Mouse (Mus musculus) cerebellum, adult 11-12 months (tissue): Measurements from ENCODE around the gene Sipa1l3.

Experiments
- DNase-seq: peaks from one replicate; pipeline ENCODE4 v3.0.0; 2022

Gene Sipa1l3

DNA sequence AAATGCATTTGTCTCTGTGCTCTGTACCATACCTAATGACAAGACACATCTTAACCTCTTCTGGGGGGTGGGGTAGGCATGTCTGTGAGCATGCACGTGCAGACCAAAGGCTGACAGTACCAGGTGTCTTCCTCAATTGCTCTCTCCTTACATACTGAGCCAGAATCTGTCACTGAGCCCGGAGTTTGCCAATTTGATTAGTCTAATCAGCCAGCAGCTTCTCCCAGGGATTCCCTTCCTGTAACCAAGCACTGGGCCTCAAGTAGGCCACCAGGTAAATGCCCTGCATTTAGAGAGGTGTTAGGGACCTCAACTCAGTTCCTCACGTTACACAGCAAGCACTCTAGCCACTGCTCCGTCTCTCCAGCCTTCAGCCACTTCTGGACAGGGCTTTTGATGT, 38.3 kb downstream of the Sipa1l3 start:
- peak; percentile 61 for DNase-seq

DNA sequence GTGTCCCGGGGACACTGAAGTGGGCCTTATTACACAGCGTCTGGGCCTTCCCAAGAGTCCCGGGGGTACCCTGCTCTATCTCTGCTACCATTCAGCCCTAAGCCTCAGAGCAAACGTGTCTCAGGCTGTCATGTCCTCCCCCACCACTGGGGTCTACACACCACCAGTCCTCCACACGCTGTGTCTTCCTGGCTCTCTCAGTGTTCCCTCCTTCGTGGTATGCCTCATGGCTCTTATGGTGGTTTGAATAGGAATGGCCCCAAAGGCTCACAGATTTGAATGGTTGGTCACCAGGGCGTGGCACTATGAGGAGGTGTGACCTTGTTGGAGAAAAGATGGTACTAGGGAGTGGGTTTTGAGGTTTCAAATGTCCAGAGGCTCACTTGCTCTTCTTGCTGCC, 43.4 kb downstream of the Sipa1l3 start:
- no peak for DNase-seq

DNA sequence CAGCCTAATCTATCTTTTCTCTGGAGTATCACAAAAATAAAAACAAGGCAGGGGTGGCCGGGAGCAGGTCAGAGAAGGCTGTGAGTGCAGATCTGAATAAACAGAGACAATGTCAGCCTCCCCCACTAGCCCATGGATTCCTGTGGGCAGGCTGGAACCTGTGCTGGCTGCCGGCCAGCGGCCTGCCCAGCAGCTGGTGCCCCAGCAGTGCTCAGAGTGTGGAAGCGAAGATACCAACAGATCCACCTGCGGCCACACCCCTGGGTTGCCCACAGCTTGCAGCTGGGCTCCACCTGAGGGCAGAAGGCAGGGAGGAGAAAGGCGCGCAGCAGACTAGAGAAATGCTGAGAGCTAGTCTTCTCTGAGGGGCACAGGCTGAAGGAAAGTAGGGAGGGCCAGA, 47.1 kb downstream of the Sipa1l3 start:
- DNase-seq = peak; percentile 55

DNA sequence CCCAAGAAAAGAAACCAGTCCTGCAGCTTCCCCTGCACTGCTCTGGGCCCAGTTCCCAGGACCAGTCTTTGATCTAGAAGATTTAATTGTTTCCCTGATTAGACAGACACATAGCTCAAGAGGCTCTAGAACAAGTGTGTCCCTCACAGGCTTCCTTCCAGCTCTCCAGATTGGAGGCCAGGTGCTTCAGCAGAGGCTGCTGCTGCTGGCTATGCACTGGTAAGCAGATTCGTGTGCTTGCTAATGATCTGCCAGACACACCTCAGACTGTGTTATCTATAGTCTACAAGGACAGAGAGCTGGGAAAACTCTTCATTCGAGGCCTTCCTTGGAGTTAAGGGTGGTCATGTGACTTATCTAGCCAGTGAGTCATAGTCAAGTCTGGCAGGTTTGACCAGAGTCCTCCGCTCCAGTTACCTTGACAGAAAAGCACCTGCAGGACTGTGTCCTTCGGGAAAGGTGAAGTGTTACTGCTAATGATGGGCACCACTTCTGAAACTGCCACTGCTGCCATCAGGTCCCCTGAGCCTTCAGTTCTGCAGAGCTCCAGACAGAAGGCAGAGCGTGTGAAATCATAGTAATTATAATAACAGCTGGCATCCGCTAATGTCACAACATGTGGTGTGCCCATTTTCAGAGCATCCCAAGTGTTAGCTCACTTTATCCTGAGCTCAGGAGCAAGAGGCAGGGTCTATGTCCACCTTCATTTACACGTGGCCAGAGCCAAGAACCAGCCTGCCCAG, 48.7 kb downstream of the Sipa1l3 start:
- no peak for DNase-seq

DNA sequence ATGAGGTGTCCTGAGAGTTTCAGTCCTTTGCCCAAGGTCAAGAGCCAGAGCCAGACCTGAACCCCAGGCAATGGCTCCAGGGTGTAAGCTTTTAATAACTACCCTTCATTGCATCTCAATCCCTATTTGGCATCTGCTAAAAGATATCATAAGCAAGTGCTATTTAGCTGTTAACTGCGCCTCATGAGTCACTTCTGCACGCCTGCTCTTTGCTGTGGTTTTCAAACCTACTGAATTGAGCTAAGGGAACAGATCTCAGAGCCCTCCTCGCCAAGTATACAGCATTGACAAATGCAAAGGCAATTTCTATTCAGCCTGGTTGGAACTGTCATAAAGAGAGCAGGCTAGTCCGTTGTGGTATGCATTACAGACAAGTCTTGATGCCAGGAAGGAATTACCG, 49.8 kb downstream of the Sipa1l3 start:
- no peak for DNase-seq

DNA sequence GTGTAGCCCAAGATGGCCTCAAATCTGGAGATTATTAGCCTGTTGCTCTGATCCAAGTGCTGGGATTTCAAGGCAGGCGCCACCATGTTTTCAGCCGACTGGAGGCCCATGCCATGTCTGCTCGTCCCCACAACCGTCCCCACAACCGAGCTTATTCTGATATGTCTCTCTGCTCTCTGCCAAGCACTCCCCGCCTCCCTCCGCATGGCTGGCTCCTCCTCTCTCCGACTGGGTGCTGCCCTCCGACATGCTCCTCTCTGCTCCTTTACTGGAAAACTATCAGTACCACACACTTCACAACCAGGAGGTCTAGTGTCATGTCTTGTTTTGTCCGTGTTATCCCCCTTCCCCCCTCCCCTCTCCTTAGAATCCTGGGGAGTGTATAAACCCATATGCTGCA, 51.9 kb downstream of the Sipa1l3 start:
- DNase-seq = no peak

DNA sequence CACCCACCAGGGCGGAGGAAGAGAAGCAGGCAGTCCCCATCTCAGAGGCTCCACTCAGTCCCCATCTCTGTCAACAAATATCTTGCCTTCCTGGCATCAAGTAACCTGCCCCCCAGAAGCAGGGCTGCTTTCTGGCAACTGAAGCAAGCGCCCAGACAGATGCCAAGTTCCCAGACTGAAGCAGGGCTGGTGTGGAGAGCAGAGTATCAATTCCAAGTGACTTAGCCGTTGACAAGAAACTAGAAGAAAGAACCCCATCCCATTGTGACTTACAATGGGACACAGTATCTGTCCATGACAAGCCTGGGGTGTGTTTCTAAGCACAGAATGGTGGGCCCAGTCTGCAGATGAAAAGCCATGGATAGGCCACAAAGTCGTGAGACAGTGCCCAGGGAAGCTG, 52.7 kb downstream of the Sipa1l3 start:
- no peak for DNase-seq

DNA sequence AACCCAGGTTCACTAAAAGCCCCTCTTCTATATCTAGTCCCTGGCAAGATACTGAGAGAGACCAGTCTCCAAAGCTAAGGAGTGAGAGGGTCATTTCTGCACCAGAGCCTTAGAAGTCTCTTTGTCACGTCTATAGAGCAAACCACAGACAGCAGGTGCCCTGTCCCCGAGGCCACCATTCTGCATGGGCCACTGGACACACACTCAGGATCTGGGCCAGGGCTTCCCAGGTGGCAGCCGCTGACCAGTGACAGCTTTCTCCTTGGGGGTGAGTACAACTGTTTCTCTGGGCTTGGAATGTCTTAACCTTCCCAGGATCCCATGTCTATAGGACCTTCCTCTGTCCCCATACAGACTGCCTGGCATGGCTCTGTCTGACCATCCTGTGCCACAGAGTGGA, 55.6 kb downstream of the Sipa1l3 start:
- DNase-seq = no peak

DNA sequence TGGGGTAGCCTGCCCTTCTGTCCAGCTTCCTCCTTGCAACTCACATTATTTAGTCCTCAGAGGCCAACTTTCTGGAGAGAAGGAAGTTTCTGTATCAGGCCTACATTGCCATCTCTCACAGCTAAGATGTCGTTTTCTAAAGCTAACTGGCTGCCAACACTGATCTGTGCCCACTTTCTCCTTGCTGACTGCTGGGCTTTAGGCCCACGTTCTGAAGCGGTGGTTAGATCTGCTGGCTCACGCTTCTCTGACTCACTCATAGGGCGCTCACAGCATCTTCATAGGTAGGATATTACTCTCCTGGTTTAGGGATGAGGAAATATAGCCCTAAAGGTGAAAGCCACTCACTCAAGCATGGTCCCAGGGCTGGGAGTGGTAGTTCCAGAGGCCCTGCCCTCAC, 56.3 kb downstream of the Sipa1l3 start:
- no peak for DNase-seq

DNA sequence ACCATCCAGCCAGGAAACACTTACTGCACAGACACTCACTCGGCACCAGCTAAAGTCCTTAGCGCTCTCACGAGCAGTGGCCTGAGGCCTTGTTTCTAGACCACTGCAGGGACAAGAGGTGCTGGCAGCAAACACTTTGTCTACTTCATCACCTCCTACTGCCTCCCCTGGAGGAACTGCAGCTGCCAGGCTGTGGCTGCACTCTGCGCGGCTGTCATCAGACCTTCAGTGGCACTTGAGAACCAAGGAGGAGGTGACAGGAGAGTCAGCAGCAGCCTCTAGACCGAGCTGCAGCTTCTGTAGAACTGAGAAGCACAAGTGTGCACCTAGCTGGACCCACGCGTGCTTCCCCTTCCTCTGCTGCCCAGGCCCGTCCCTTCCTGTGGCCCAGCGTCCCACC, 56.9 kb downstream of the Sipa1l3 start:
- no peak for DNase-seq

DNA sequence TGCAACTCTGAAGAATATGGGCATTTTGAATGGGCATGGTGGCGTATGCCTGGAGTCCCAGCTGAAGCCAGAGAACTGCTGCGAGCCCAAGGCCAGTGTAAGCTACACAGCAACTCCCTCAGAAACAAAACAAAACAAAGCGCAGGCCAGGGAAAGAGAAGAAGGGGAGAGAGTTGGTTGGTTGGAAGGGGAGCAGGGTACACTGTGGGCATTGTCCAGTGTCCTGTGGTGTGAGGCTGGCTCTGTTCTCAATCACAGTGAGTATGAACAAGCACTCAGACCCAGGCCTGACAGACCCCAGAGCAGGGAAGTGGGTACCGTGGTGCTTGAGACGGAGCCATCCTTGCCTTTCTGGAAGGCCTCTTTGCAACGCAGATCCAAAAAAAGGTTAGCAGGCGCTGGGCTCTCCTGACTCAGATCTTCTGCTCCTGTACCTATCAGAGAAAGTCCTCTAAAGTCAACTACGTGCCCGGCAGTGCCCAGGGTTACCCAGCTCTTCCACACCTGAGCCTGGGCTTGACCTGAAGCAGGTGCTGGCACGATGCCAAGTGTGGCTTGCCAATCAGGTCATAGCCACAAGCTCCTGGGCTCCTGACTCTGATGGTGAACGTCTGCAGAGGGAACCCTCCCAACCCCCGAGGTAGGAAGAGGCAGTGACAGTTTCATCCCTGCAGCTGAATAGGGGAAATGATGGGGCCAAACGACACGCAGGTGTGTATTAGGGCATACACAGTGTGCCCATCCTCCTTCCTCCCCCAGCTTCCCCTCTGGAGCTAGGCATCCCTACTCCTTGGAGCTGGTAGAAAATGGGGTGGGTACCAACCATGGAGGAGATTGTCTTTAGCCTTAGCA, 59.3 kb downstream of the Sipa1l3 start:
- peak; percentile 73 for DNase-seq

DNA sequence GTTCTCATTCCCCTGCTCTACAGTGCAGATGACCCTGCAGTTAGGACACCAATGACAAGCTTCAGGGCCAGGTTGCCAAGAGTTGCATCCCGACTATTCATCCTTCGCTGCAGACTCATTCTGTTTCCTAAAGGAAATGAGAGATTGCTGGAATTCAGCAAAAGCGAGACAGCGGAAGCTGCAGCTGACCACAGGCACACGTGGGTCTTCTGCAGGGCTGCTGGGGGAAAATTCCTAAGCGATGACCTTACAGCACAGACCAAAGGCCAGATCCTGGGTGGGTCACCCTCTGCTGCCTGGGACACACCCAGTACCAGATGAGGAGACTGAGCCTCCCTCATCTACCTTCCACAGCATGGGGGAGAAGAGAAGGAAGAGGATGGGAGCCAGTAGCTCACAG, 60.7 kb downstream of the Sipa1l3 start:
- no peak for DNase-seq

DNA sequence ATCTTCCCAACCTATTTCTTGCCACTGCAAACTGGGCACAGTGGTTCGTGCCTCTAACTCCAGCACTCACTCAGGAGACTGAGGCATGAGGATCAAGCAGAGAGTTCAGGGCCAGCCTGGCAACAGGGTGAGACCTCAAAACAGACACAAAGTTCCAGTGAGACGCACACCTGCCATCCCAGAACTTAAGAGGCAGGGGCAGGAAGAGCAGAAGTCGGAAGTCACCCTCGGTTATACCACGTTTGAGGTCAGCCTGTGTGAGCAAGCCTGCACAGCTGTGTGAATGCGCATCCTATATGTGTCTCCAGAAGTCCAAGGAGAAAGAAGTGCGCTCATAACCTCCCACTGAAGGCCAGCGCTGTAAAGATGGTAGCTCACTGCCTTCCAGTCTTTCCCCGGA, 61.7 kb downstream of the Sipa1l3 start:
- DNase-seq = no peak

DNA sequence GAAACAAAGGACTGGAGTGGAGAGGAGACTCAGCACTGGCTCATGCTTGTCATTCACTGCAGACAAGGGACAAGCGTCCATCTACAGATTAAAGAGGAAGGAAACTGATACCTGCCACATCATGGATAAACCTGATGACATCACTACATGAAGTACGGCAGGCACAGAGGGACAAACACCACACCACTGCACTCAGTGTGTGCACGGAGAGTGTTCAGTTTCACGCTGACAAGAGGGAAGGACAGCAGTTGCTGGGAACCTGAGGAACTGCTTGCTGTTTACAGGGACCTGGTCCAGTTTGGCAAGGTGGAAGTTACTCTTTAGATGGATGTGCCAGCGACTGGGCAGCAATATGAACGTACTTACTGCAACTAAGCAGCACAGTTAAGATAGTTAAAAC, 62.9 kb downstream of the Sipa1l3 start:
- DNase-seq = no peak

DNA sequence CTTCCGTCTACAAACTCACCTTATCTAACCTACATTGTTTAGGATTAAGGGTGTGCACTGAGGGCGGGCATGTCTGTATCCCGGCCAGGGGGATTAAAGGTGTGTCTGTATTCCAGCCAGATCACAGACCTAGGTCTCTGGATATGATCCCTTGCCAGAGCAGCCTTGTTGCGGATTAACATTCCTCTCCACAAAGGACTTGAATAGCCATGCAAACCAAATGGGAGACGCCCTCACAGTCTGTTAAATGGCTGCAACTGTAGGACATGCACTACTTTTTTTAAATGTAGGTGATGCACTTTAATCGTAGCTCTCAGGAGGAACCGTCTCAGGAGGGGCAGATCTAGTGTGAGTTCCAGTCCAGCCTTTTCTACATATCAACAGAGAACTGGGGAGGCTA, 63.5 kb downstream of the Sipa1l3 start:
- DNase-seq = no peak

DNA sequence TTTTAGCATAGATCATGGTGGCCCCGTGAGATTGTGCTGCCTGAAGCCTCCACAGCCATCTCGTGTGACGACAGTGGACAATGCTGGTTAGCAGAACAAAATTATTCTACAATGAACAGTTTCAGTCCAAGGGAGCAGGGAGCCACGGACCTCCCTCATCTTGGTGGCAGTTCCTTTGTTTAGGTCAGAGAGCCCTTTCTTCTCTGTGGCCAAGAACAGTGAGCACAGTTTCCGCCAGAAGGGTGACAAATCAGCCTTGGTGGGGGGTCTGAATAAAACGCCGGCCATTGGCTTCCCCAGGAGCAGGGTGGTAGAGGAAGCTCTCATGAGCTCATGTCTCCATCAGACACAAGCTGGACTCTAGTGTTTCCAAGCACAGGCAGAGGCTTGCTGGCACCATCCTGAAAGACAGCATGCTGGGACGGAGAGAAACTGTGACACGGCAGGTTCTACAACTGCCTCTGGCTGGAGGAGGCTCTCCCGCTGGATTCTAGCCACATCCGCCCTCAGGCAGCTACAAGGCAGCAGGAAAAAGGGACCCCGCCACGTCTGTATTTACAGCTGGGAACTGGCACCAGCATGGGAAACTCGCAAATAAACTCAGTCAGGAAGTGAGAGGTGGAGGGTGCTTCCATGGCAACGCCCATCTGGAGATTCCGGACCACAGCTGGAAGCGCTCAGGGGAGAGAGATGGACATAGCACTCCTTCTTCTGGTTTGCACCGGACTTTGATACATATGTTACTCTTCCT, 65.3 kb downstream of the Sipa1l3 start:
- DNase-seq = peak; percentile 66

DNA sequence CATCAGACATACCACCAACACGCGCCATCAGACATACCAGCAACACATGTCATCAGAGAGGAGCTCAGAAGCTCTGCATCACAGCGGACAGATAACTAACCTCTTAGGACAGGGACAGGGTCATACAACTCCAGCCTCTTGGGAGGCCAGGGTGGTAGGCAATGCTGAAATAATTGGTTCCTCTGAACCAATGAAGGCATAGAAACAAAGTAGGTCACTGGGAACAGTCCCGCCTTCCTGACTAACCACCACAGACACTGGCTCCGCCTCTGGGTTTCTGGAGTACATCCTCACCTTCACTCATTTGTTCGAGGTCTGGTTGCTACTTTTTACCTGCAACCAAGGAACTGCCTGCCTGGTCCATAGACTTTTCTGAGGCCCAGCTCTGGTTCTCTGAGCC, 66.1 kb downstream of the Sipa1l3 start:
- no peak for DNase-seq

DNA sequence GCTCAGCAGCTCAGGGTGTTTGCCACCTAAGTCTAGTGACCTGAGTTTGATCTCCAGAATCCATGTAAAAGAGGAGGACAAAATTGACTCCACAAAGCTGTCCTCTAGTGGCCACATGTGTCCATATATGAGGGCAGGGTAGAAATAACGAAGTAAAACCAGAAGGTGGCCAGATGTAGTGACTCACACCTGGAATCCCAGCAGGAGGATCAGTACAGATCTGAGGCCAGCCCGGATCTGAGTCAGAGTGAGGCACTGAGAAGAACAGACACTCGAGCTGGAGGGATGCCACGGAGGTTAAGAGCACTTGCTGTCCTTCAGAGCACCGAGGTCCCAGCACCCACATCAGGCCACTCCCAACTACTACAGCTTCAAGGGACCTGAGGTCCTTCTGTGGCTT, 68.3 kb downstream of the Sipa1l3 start:
- DNase-seq = no peak

DNA sequence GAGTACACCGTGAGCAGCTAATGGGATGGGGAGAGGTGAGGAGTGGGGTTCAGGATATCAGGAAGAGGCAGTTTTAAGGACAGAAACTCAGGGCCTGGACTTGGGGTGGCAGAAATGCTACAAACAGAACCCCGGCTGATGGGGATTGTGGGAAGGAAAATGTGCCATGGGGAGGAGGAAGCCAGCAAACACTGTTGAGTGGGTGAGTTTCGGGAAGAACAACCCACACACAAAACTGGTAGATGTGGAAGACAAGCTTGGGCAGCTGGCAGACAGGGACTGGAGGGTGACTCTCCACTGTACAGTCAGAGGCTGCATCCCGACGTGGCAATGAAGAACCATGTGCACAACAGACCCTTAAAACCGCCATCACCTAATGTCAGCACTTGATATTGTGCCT, 69.6 kb downstream of the Sipa1l3 start:
- DNase-seq = no peak

DNA sequence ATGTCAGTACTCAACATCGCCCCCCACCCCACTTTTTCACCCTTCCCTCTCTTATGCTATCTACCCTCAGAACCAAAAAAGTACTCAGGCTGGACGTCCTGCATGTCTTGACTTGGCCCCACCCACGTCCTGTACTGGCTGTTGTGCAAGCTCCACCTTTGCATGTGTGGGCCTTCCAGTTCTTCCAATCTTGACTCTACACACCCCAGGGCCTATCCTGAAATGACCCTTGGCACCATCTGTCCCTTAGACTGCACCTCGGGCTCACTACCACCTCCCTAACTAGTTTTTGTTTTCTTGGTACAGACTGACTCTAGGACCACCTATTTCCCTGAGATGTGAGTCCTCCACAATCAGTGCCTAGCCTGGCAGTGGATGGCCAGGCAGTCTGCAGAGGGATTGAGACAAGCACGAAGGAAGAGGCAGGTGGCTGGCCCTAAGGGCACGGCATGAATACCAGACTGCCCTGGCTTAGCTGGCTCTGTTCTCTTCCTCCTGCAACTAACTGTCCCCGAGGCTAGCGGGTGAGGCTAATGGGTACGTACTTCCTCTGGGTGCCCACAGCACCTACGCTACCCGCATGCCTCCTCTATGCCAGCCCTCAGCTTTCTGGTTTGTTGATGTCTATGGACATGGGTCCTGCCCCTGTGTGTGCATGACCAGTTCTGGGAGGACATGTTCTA, 71.2 kb downstream of the Sipa1l3 start:
- DNase-seq = no peak

DNA sequence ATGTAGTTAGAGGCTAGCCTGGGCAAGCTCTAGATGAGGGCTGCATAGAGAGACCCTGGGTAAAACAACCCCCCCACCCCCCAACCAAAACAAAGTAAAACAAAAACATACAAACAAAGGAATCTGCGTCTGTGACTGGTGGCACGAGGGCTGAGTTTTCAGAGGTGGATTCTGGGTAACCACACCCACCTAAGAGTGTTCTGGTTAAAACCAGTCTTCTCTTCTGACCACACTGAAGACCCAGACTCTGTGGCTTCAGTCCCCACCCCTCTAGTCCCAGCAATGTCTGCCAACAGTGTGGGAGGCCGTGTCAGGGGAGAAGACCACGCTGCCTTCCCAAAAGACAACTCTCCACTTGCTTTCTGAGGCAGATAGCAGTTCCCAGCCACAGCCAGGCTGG, 72.3 kb downstream of the Sipa1l3 start:
- DNase-seq = no peak

DNA sequence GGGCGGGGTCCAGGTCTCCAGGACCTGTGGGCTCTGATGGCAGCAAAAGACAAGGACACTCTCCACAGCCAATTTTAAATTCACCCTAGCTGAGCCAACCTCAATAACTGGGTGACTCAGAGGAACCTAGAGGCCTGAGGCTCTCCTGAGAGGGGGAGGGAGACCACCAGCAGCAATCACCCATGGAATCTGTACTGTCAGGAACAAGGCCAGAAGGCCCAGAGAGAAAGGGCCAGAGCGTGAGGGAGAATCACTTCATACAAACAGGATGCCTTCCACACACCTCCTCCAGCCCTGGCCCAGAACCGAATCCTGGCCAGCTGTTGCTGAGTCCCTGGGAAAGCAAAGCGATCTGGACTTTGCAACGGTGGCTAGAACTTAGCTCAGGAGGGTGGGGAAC, 73.9 kb downstream of the Sipa1l3 start:
- DNase-seq = no peak

DNA sequence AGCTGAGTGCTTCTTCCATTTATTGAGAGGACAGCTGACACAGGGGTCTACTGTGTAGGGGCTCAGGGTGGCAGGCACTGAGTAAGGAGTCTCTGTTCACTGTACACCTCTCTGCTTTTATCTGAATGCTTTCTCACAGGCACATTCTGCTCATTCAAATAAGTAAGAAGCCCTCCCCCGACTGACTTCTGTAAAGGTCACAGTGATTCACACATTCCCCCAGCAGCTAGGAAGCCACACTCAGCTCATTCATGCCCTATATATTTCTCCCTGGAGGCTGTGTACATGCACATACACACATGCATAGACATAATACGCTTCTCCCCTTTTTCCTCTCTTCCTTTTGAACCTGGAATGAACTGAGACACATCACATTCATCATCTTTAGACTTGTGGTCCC, 74.4 kb downstream of the Sipa1l3 start:
- DNase-seq = no peak
